Mouse (Mus musculus): ENCODE measurements around the gene Ube2d3. TPM values are rescaled to one million over a fixed set of nuclear protein-coding genes. Genes with fewer than 3 reads are reported as not detected.
A peak's percentile ranks its signal among the peaks of the same experiment; 100 is the strongest.
"Not testable (repeated sequence)": the region's sequence is repeated elsewhere in the genome, so short reads cannot be mapped to it uniquely, and the experiment has no call there.

Ube2d3 gene
- polyA plus RNA-seq, 1 experiment from 2014 or later, result 489 TPM

GRCm38 (mm10) chr3:135480767-135481166, 42.8 kb downstream of the Ube2d3 start:
- WGBS, result 84% methylated on average over 6 of the region's 6 CpGs
- Histone ChIP-seq H3K9ac (ENCODE audit: low read length) (no peak overlapping the region), H3K4me2 (ENCODE audit: low read depth, low read length) (no peak overlapping the region), H3K27ac (ENCODE audit: low read length) (no peak overlapping the region), H3K27me3 (ENCODE audit: control insufficient read depth, insufficient read depth, low read length) (no peaks in the 10 kb centered on the region), H3K4me3 (ENCODE audit: low read length) (no peak overlapping the region), H3K36me3 (ENCODE audit: control insufficient read depth, insufficient read depth) (no peaks in the 10 kb centered on the region), H3K4me1 (ENCODE audit: control insufficient read depth, insufficient read depth, low read length) (0 out of 2 replicates have a peak, but pooled peaks cover 3% of the 10 kb centered on the region), H3K9me3 (replicated peaks; ENCODE audit: control insufficient read depth, low read length) (no peaks in the 10 kb centered on the region)
- ATAC-seq (replicated peaks; ENCODE audit: extremely low read depth, insufficient read depth, low FRiP score), result no peak

DNA sequence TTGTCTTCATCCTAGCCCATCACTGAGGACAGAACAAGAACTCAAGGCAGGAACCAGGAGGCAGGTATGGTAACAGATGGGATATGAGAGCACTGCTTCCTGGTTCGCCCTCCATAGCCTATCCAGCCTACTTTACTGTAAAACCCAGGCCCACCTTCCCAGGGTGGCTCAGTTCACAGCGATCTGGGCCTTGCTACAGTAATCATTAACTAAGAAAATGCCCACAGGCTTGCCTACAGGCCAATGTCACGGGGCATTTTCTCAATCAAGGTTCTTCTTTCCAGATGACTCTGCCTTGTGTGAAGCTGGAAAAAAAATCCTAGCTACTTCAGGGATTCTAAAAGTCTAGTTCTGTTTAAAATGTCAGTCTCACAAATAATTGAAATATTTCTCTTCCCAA, 43.7 kb downstream of the Ube2d3 start:
- WGBS, result 92% methylated on average over 3 of the region's 3 CpGs

GRCm38 (mm10) chr3:135484650-135485049, 46.7 kb downstream of the Ube2d3 start:
- H3K4me1 ChIP-seq (ENCODE audit: control insufficient read depth, insufficient read depth, low read length); H3K27me3 ChIP-seq (ENCODE audit: control insufficient read depth, insufficient read depth, low read length); H3K9me3 ChIP-seq (replicated peaks; ENCODE audit: control insufficient read depth, low read length); H3K36me3 ChIP-seq (ENCODE audit: control insufficient read depth, insufficient read depth); H3K9ac ChIP-seq (ENCODE audit: low read length); H3K27ac ChIP-seq (ENCODE audit: low read length); ATAC-seq (replicated peaks; ENCODE audit: extremely low read depth, insufficient read depth, low FRiP score): not testable (repeated sequence)
- peak overlapping the region; percentile 83 for H3K4me2 ChIP-seq (ENCODE audit: low read depth, low read length)
- 84% methylated on average over 15 of the region's 15 CpGs for WGBS
- peak overlapping the region; percentile 95 for H3K4me3 ChIP-seq (ENCODE audit: low read length)

More for the DNA sequence above, 43.7 kb downstream of the Ube2d3 start:
- H3K36me3 ChIP-seq (ENCODE audit: control insufficient read depth, insufficient read depth), result no peaks in the 10 kb centered on the region
- H3K4me1 ChIP-seq (ENCODE audit: control insufficient read depth, insufficient read depth, low read length), result 0 out of 2 replicates have a peak, but pooled peaks cover 3% of the 10 kb centered on the region
- no peaks in the 10 kb centered on the region for H3K27me3 ChIP-seq (ENCODE audit: control insufficient read depth, insufficient read depth, low read length)
- no peak overlapping the region for H3K4me3 ChIP-seq (ENCODE audit: low read length)
- no peak overlapping the region for H3K27ac ChIP-seq (ENCODE audit: low read length)
- H3K9me3 ChIP-seq (replicated peaks; ENCODE audit: control insufficient read depth, low read length), result no peaks in the 10 kb centered on the region
- no peak overlapping the region for H3K4me2 ChIP-seq (ENCODE audit: low read depth, low read length)
- no peak for ATAC-seq (replicated peaks; ENCODE audit: extremely low read depth, insufficient read depth, low FRiP score)
- H3K9ac ChIP-seq (ENCODE audit: low read length), result no peak overlapping the region

DNA sequence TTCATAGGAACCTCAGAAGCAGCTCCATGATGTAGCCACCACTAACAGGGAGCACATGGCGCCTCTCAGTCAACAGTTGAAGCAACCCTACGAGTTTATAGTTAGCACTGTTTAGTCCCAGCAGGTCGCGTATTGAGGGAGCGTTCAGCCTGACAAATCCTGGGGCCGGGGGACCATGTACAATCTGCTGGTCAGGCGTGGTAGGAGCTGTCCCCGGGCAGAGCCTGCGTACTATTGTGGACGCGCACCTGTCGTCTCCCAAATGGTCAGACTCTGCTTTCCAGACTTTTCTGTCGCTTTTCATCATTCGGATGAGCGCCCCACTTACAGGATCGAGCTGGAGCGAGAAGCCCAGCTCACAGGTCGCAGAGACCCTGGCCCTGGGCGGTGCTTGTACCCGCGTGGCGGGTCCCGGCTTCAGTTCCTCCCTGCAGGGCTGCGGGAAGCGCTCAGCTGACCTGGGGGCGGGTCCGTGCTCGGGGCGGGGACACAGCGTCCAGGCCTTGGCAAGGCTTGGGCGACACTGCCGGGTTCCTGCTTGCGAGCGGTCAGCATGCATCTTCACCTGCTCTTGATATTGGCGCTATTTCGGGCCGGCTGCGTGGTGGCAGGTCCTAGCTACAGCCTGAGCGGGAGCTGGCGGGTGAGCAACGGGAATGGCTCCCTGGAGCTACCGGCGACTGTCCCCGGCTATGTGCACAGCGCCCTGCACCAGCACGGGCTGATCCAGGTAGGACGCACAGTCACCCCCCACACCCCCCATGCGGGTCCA, 47.4 kb downstream of the Ube2d3 start, which contains the start of gene Manba:
TSS of gene Manba (plus strand) at position 484 of the 772 bp plus-strand sequence.
- H3K27ac ChIP-seq (ENCODE audit: low read length), result peak within 1 kb of the TSS; percentile 85
- H3K4me2 ChIP-seq (ENCODE audit: low read depth, low read length), result peak within 1 kb of the TSS; percentile 83
- no peaks in the 10 kb centered on the region for H3K9me3 ChIP-seq (replicated peaks; ENCODE audit: control insufficient read depth, low read length)
- H3K27me3 ChIP-seq (ENCODE audit: control insufficient read depth, insufficient read depth, low read length), result no peaks in the 10 kb centered on the region
- H3K36me3 ChIP-seq (ENCODE audit: control insufficient read depth, insufficient read depth), result peaks cover 3% of the 10 kb centered on the region
- WGBS, result 2% methylated on average over 48 of the region's 48 CpGs
- peak within 1 kb of the TSS; percentile 95 for H3K4me3 ChIP-seq (ENCODE audit: low read length)
- H3K4me1 ChIP-seq (ENCODE audit: control insufficient read depth, insufficient read depth, low read length), result 0 out of 2 replicates have a peak, but pooled peaks cover 3% of the 10 kb centered on the region
- ATAC-seq (replicated peaks; ENCODE audit: extremely low read depth, insufficient read depth, low FRiP score), result peak; percentile 94
- H3K9ac ChIP-seq (ENCODE audit: low read length), result peak within 1 kb of the TSS; percentile 94

GRCm38 (mm10) chr3:135485900-135486241, 47.9 kb downstream of the Ube2d3 start:
- Histone ChIP-seq H3K4me1 (ENCODE audit: control insufficient read depth, insufficient read depth, low read length) (0 out of 2 replicates have a peak, but pooled peaks cover 3% of the 10 kb centered on the region), H3K9ac (ENCODE audit: low read length) (peak overlapping the region; percentile 94), H3K27ac (ENCODE audit: low read length) (peak overlapping the region; percentile 85), H3K4me3 (ENCODE audit: low read length) (peak overlapping the region; percentile 95), H3K9me3 (replicated peaks; ENCODE audit: control insufficient read depth, low read length) (no peaks in the 10 kb centered on the region), H3K36me3 (ENCODE audit: control insufficient read depth, insufficient read depth) (peaks cover 7% of the 10 kb centered on the region), H3K27me3 (ENCODE audit: control insufficient read depth, insufficient read depth, low read length) (no peaks in the 10 kb centered on the region), H3K4me2 (ENCODE audit: low read depth, low read length) (peak overlapping the region; percentile 83)
- no peak for ATAC-seq (replicated peaks; ENCODE audit: extremely low read depth, insufficient read depth, low FRiP score)
- WGBS, result 7% methylated on average over 9 of the region's 9 CpGs

- ATAC-seq (replicated peaks; ENCODE audit: extremely low read depth, insufficient read depth, low FRiP score), result no peak
- 0 out of 2 replicates have a peak, but pooled peaks cover 3% of the 10 kb centered on the region for H3K4me1 ChIP-seq (ENCODE audit: control insufficient read depth, insufficient read depth, low read length)
- H3K4me2 ChIP-seq (ENCODE audit: low read depth, low read length), result peak overlapping the region; percentile 83
- peak overlapping the region; percentile 95 for H3K4me3 ChIP-seq (ENCODE audit: low read length)
- WGBS, result 60% methylated on average over 5 of the region's 5 CpGs
- no peak overlapping the region; the same call in 1 of the 2 replicates for H3K27ac ChIP-seq (ENCODE audit: low read length)
- no peaks in the 10 kb centered on the region for H3K9me3 ChIP-seq (replicated peaks; ENCODE audit: control insufficient read depth, low read length)
- H3K27me3 ChIP-seq (ENCODE audit: control insufficient read depth, insufficient read depth, low read length), result no peaks in the 10 kb centered on the region
- H3K36me3 ChIP-seq (ENCODE audit: control insufficient read depth, insufficient read depth), result peaks cover 7% of the 10 kb centered on the region
- H3K9ac ChIP-seq (ENCODE audit: low read length), result peak overlapping the region; percentile 94
Observed at GRCm38 (mm10) chr3:135486351-135486750, 48.4 kb downstream of the Ube2d3 start.

DNA sequence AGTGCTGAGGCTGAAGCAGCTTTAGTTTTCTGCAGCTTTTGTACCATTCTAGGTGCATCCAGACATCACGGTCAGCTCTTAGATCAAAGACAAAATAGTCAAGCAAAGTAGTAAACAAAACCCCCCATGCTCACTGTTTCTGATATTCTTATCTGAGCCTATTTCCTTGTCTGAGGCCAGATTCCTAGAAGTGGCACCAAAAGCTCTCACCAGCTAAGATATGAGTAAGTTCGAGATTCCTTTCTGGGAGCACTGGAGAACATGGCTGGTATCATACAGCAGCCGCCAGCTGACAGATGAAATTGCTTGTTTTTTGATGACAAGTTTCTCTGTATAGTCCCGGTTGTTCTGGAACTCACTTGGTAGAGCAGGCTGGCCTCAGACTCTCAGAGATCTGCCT, 49.9 kb downstream of the Ube2d3 start:
- 60% methylated on average over 4 of the region's 4 CpGs for WGBS
- no peak for ATAC-seq (replicated peaks; ENCODE audit: extremely low read depth, insufficient read depth, low FRiP score)
- no peak overlapping the region for H3K4me2 ChIP-seq (ENCODE audit: low read depth, low read length)
- H3K36me3 ChIP-seq (ENCODE audit: control insufficient read depth, insufficient read depth), result peaks cover 9% of the 10 kb centered on the region
- 0 out of 2 replicates have a peak, but pooled peaks cover 3% of the 10 kb centered on the region for H3K4me1 ChIP-seq (ENCODE audit: control insufficient read depth, insufficient read depth, low read length)
- H3K9me3 ChIP-seq (replicated peaks; ENCODE audit: control insufficient read depth, low read length), result no peaks in the 10 kb centered on the region
- H3K4me3 ChIP-seq (ENCODE audit: low read length), result no peak overlapping the region
- no peak overlapping the region for H3K9ac ChIP-seq (ENCODE audit: low read length)
- H3K27me3 ChIP-seq (ENCODE audit: control insufficient read depth, insufficient read depth, low read length), result no peaks in the 10 kb centered on the region
- no peak overlapping the region for H3K27ac ChIP-seq (ENCODE audit: low read length)

- 78% methylated on average over 5 of the region's 5 CpGs for WGBS
- Histone ChIP-seq H3K36me3 (ENCODE audit: control insufficient read depth, insufficient read depth) (peaks cover 9% of the 10 kb centered on the region), H3K9ac (ENCODE audit: low read length) (no peak overlapping the region), H3K4me3 (ENCODE audit: low read length) (no peak overlapping the region), H3K27me3 (ENCODE audit: control insufficient read depth, insufficient read depth, low read length) (no peaks in the 10 kb centered on the region), H3K27ac (ENCODE audit: low read length) (no peak overlapping the region), H3K4me2 (ENCODE audit: low read depth, low read length) (no peak overlapping the region), H3K9me3 (replicated peaks; ENCODE audit: control insufficient read depth, low read length) (no peaks in the 10 kb centered on the region), H3K4me1 (ENCODE audit: control insufficient read depth, insufficient read depth, low read length) (0 out of 2 replicates have a peak, but pooled peaks cover 1% of the 10 kb centered on the region)
- no peak for ATAC-seq (replicated peaks; ENCODE audit: extremely low read depth, insufficient read depth, low FRiP score)
Observed at GRCm38 (mm10) chr3:135489865-135490520, 52.0 kb downstream of the Ube2d3 start.

GRCm38 (mm10) chr3:135491102-135491501, 53.2 kb downstream of the Ube2d3 start:
- ATAC-seq (replicated peaks; ENCODE audit: extremely low read depth, insufficient read depth, low FRiP score), result no peak
- WGBS, result 87% methylated on average over 6 of the region's 6 CpGs
- Histone ChIP-seq H3K4me3 (ENCODE audit: low read length) (no peak overlapping the region), H3K36me3 (ENCODE audit: control insufficient read depth, insufficient read depth) (peaks cover 9% of the 10 kb centered on the region), H3K4me1 (ENCODE audit: control insufficient read depth, insufficient read depth, low read length) (no peaks in the 10 kb centered on the region), H3K27me3 (ENCODE audit: control insufficient read depth, insufficient read depth, low read length) (no peaks in the 10 kb centered on the region), H3K27ac (ENCODE audit: low read length) (no peak overlapping the region), H3K9ac (ENCODE audit: low read length) (no peak overlapping the region), H3K4me2 (ENCODE audit: low read depth, low read length) (no peak overlapping the region), H3K9me3 (replicated peaks; ENCODE audit: control insufficient read depth, low read length) (no peaks in the 10 kb centered on the region)

Measured in heart, embryonic 16.5 days (tissue).